Mouse (Mus musculus) kidney, embryonic 16.5 days (tissue): ENCODE measurements around the gene Slc16a11. TPM values are rescaled to one million over a fixed set of nuclear protein-coding genes. Genes with fewer than 3 reads are reported as not detected.
A peak's percentile ranks its signal among the peaks of the same experiment; 100 is the strongest.

Experiments used
- ATAC-seq: fragments of 200-750 bp; cut with Nextera tagmentation; 2 replicates; pipeline ENCODE4 v1.8.0; 2017; ENCODE audit warnings: moderate TSS enrichment; ENCODE audit not compliant: low FRiP score, low TSS enrichment
- H3K27ac ChIP-seq: fragments of 300-500 bp; sonication (generic); 2 replicates; pipeline ENCODE4 v1.5.1; 2014; ENCODE audit warnings: low read length
- H3K27me3 ChIP-seq: fragments of 300-500 bp; sonication (generic); 2 replicates; pipeline ENCODE4 v1.6.1; 2014; ENCODE audit warnings: low read length, control low read depth, mixed read lengths; ENCODE audit not compliant: insufficient read depth
- H3K36me3 ChIP-seq: fragments of 300-500 bp; sonication (generic); 2 replicates; pipeline ENCODE4 v1.6.1; 2014; ENCODE audit warnings: low read length, control low read depth, mixed read lengths; ENCODE audit not compliant: insufficient read depth
- H3K4me1 ChIP-seq: fragments of 300-500 bp; sonication (generic); 2 replicates; pipeline ENCODE4 v1.6.1; 2014; ENCODE audit warnings: low read length, control low read depth, mixed read lengths; ENCODE audit not compliant: insufficient read depth
- H3K4me2 ChIP-seq: fragments of 300-500 bp; sonication (generic); replicated peaks from 2 replicates; pipeline ENCODE4 v1.6.1; 2014; ENCODE audit warnings: low read depth, low read length
- H3K4me3 ChIP-seq: fragments of 300-500 bp; sonication (generic); 2 replicates; pipeline ENCODE4 v1.5.1; 2014; ENCODE audit warnings: mild to moderate bottlenecking, low read length
- H3K9ac ChIP-seq: fragments of 300-500 bp; sonication (generic); replicated peaks from 2 replicates; pipeline ENCODE4 v1.6.1; 2014; ENCODE audit warnings: low read length
- H3K9me3 ChIP-seq: fragments of 300-500 bp; sonication (generic); 2 replicates; pipeline ENCODE4 v1.6.1; 2016; ENCODE audit warnings: low read length, control low read depth
- WGBS: fragments of 180-500 bp; shearing (Covaris S2); extraction: QIAGEN DNeasy Blood & Tissue Kit; methylation state at CpG from one replicate; pipeline ENCODE4 v1.1.7; 2014; 5-methylcytosine and 5-hydroxymethylcytosine counted together
- polyA plus RNA-seq: library from polyadenylated mRNA; unstranded; fragments of >200 nt; fragmentation: Nextera tagmentation; extraction: Ambion mirVana; gene quantifications from 2 replicates; pipeline ENCODE4 v1.2.1, GENCODE M21; 2015

Gene Slc16a11
- polyA plus RNA-seq, 1 experiment from 2014 or later, result 5.5 TPM

DNA sequence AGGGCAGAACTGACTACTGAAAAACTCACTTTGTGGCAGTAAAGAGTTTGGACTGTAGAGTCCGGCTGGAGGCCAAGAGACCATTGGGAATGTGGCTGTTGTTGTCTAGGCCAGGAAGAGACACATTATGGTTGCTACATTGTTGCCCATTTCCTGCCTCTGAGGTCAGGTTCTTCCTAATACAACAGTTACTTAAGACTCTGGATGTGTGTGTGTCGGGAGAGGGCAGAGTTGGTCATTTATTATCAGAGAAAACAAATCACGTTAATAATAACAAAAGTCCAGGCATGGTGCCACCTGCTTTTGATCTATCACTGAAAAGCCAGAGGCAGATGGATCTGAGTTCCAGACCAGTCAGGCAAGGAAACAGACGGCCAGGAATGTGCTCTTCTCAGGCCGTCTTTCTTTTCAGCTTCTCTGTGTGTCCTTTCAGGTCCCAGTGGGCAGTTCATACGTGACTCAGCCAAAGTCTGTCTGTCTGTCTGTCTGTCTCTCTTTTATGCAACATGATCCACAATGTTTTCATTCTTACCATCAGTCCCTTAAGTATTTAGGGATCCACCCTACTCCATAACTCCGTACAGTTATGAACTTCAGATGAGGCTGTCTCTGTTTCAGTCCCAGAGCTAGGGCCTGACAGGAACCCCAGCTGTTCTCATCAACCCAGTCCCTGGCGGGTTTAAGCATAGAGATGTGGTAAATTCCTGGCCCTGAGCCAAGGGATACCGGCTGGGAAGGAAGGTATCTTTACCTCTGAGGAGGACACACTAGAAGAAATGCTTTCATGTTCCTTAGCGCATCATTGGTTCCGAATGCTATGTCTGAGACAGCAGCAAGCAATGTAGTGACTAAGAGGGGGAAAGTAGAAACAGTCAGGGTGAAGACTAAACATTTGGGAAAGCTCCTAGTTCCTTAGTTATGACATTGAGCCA lies 18.9 kb upstream of the Slc16a11 start:
- H3K9me3 ChIP-seq, result peaks cover 3% of the 10 kb centered on the region; the same call in 1 of the 2 replicates
- H3K27ac ChIP-seq, result no peak overlapping the region
- H3K4me2 ChIP-seq, result no peak overlapping the region
- no peaks in the 10 kb centered on the region for H3K27me3 ChIP-seq
- H3K36me3 ChIP-seq, result no peaks in the 10 kb centered on the region
- 29% methylated on average over 11 of the region's 11 CpGs for WGBS
- H3K4me3 ChIP-seq, result no peak overlapping the region
- H3K4me1 ChIP-seq, result 0 out of 2 replicates have a peak, but pooled peaks cover 7% of the 10 kb centered on the region
- ATAC-seq, result no peak
- H3K9ac ChIP-seq, result no peak overlapping the region

DNA sequence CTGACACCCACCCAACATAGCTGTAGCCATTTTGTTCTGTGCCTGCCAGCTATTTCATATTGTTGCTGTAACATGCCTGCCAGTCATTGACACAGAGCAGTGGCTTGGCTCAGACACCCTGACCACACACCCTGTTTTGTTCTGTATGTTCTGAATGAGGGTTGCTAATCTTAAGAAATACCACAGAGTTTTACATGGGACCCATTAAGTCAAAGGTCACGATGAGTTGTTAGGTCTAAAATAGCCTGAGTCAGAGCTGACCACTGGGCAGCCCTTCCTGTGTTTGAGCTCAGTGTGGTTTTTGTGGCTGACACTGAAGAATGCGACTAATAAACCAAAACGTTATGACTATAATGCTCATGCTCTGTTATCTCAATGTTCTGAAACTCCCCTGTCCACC lies 14.2 kb upstream of the Slc16a11 start:
- peaks cover 19% of the 10 kb centered on the region for H3K4me1 ChIP-seq
- 81% methylated on average over 3 of the region's 3 CpGs for WGBS
- H3K9ac ChIP-seq, result no peak overlapping the region
- H3K27ac ChIP-seq, result no peak overlapping the region
- ATAC-seq, result no peak
- H3K4me2 ChIP-seq, result no peak overlapping the region
- H3K4me3 ChIP-seq, result no peak overlapping the region
- H3K36me3 ChIP-seq, result no peaks in the 10 kb centered on the region
- H3K9me3 ChIP-seq, result peaks cover 3% of the 10 kb centered on the region; the same call in 1 of the 2 replicates
- peaks cover 3% of the 10 kb centered on the region; the same call in 1 of the 2 replicates for H3K27me3 ChIP-seq

DNA sequence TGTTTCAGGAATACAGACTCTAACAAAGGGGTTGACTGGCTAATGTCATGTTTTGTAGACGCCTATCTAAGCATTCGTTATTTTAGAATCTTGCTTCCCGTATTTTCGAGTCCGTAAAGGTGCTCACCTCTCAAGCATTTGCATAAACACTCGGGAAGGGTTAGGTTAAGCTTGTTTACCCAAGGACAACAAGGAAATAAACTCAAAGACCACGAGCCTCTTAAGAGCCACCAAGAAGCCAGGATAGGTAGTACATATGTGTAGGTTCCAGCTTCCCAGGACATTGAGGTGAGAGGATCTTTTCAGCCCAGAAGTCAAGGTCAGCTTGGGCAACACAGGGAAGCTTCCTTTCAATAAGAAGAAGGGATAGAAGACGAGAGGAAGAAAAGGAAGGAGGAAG lies 13.4 kb upstream of the Slc16a11 start:
- Histone ChIP-seq H3K4me1 (peaks cover 14% of the 10 kb centered on the region), H3K9ac (no peak overlapping the region), H3K4me2 (no peak overlapping the region), H3K4me3 (no peak overlapping the region), H3K9me3 (peaks cover 3% of the 10 kb centered on the region; the same call in 1 of the 2 replicates), H3K27me3 (peaks cover 3% of the 10 kb centered on the region; the same call in 1 of the 2 replicates), H3K27ac (peak overlapping the region; percentile 77), H3K36me3 (no peaks in the 10 kb centered on the region)
- ATAC-seq, result no peak
- 72% methylated on average over 8 of the region's 8 CpGs for WGBS

DNA sequence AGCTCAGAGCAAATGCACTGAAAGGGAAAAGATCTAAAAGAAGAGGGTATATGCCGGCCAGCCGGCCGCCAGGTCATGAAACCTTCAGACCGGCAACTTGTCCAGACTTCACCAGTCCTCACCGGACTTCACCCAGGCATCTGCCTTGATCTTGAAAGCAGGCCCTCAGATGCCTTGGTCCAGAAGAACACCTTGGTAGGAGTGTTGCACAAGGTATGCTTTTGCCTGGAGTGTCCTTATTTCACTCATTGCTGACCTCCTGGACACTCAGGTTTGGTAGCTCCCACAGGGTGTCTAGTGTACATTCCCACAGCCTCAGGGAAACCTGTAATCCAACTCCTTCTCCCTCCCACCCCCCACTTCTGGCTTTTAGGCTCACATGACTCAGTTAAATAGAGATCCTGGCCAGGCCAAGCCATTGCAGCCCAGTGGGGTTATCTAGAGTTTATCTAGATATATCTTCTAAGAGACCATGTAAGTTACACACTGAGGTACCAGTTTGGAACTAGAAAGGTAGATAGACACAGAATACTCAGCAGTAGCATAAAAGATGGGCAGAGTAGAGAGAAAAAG lies 12.4 kb upstream of the Slc16a11 start:
- Histone ChIP-seq H3K36me3 (no peaks in the 10 kb centered on the region), H3K4me3 (no peak overlapping the region), H3K9ac (peak overlapping the region; percentile 12; the same call in 1 of the 2 replicates), H3K27me3 (peaks cover 3% of the 10 kb centered on the region; the same call in 1 of the 2 replicates), H3K27ac (peak overlapping the region; percentile 77), H3K4me2 (no peak overlapping the region), H3K9me3 (peaks cover 2% of the 10 kb centered on the region; the same call in 1 of the 2 replicates), H3K4me1 (peaks cover 14% of the 10 kb centered on the region)
- 33% methylated on average over 5 of the region's 5 CpGs for WGBS
- peak; percentile 49; the same call in 1 of the 2 replicates for ATAC-seq

DNA sequence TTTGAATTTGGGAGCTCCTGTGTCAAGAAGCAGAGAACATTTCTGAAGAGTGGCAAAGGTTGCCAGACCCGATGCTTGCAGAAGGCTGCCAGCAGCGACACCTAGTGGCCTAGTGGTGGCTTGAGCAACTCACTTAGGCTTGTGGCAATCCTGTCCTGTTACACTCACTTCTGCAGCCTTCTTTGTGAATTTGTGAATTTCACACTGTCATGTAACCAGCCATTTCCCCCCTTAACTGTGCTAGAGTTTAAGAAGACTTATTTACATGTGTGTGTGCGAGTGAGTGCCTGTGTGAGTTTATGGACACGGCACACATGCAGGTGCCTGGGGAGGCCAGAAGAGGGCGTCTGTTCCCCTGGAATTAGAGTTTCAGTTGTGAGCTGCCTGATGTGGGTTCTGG lies 10.9 kb upstream of the Slc16a11 start:
- H3K9me3 ChIP-seq, result no peaks in the 10 kb centered on the region
- H3K4me2 ChIP-seq, result no peak overlapping the region
- H3K27me3 ChIP-seq, result peaks cover 3% of the 10 kb centered on the region; the same call in 1 of the 2 replicates
- H3K36me3 ChIP-seq, result no peaks in the 10 kb centered on the region
- H3K27ac ChIP-seq, result no peak overlapping the region
- no peak overlapping the region for H3K4me3 ChIP-seq
- 0 out of 2 replicates have a peak, but pooled peaks have one; percentile 61 for ATAC-seq
- peaks cover 14% of the 10 kb centered on the region for H3K4me1 ChIP-seq
- H3K9ac ChIP-seq, result no peak overlapping the region
- 38% methylated on average over 5 of the region's 5 CpGs for WGBS

DNA sequence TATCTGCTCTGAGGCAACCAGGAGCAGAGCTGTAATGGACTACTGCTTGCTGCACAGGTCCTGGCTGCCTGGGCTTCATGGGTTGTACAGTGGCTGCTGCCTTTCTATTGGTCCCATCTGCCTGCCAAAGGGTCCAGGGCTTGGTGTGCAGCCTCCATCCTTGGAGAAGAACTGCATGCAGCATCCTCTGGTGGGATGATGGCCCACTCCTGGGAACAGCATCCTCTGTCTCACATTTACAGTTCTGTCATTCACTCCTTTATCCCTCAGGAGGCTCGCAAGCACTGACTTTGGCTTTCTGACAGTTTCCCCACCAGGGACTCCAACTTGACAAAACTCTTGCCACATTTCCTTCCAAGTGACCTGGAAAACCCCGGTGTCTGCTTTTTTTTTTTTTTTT lies 5.8 kb upstream of the Slc16a11 start:
- WGBS, result 77% methylated on average over 2 of the region's 2 CpGs
- Histone ChIP-seq H3K27ac (no peak overlapping the region), H3K4me2 (no peak overlapping the region), H3K4me1 (no peaks in the 10 kb centered on the region), H3K4me3 (no peak overlapping the region), H3K9me3 (no peaks in the 10 kb centered on the region), H3K36me3 (no peaks in the 10 kb centered on the region), H3K27me3 (no peaks in the 10 kb centered on the region), H3K9ac (no peak overlapping the region)
- no peak for ATAC-seq

DNA sequence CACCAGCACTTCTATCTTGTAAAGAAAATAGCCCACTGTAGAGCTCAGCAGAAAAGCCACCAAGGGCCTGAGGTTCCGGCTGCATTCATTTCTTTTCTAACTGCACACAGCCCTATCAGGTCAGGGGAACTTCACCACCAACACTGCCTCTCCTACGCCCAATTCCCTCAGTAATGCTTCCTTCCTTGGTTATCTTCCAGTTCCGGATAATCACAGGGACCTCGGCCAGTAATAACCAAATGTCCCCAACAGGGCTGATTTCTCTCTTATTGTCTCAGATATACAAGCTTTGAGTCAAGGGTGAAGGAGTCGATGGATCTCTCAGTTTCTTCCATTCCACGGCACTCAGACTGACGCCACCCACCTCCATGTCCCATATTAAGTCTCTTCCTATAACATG lies 5.3 kb upstream of the Slc16a11 start:
- Histone ChIP-seq H3K9ac (no peak overlapping the region), H3K4me2 (no peak overlapping the region), H3K27ac (no peak overlapping the region), H3K4me3 (no peak overlapping the region), H3K9me3 (no peaks in the 10 kb centered on the region), H3K4me1 (no peaks in the 10 kb centered on the region), H3K36me3 (no peaks in the 10 kb centered on the region), H3K27me3 (no peaks in the 10 kb centered on the region)
- no peak for ATAC-seq
- WGBS, result 78% methylated on average over 7 of the region's 7 CpGs

DNA sequence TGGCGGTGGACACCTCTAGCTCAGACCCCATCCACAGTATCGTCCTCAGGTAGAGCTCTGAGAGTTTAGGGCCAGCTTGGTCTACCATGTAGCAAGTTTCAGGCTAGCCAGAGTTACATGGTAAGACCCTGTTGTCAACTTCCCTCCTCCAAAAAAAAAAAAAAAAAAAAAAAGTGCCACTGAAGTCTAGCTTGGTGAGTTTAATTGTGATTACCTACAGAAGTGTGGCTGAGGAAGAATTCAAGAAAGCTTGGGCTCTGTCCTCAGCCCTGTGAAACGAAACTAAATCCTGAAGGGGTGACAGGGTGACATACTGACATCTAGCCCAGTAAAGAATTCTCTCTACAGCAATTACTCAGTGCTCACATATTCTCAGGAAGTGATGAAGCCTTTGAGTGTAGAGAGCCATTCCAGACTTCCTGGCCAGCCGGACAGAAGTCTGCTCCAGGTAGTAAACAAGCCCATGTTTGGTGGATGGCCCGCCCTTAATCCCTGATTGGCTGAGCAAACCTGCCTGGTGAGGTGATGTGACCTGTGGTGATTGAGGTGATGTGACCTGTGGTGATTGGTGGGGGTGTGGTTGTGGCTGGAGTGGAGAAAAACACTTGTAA lies 3.7 kb upstream of the Slc16a11 start:
- no peaks in the 10 kb centered on the region for H3K9me3 ChIP-seq
- no peak overlapping the region for H3K4me2 ChIP-seq
- H3K4me1 ChIP-seq, result peaks cover 7% of the 10 kb centered on the region; the same call in 1 of the 2 replicates
- no peak overlapping the region for H3K4me3 ChIP-seq
- 67% methylated on average over 5 of the region's 5 CpGs for WGBS
- peaks cover 11% of the 10 kb centered on the region for H3K27me3 ChIP-seq
- H3K36me3 ChIP-seq, result no peaks in the 10 kb centered on the region
- no peak overlapping the region for H3K27ac ChIP-seq
- no peak overlapping the region for H3K9ac ChIP-seq
- ATAC-seq, result no peak

DNA sequence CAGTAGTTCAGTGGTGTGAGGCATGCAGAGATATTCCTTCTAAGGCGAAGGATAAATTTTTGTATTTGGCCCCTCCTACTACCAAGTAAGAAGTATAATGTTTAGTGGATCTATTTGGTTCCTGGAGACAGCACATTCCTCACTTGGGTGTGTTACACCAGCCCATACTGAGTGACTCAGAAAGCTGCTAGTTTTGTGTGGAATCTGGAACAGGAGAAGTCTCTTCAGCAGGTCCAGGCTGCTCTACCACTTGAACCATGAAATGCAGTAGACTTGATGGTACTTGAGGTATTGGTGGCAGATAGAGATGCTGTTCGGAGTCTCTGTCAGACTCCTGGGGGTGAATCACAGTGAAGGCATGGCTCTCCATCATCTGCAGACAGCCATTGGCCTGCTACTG lies 1.9 kb upstream of the Slc16a11 start:
- 94% methylated on average over 2 of the region's 2 CpGs for WGBS
- peaks cover 29% of the 10 kb centered on the region for H3K27me3 ChIP-seq
- no peak overlapping the region for H3K4me3 ChIP-seq
- peaks cover 20% of the 10 kb centered on the region for H3K4me1 ChIP-seq
- no peak overlapping the region for H3K9ac ChIP-seq
- no peaks in the 10 kb centered on the region for H3K9me3 ChIP-seq
- H3K4me2 ChIP-seq, result no peak overlapping the region
- no peak overlapping the region for H3K27ac ChIP-seq
- ATAC-seq, result no peak
- no peaks in the 10 kb centered on the region for H3K36me3 ChIP-seq
